Mouse (Mus musculus): ENCODE data around the gene 1110008P14Rik.

GRCm38 (mm10) chr2:32389157-32389556 lies 7.4 kb upstream of the 1110008P14Rik start:
- TF ChIP-seq CTCF (IDR thresholded peaks at IDR 0.05; ENCODE audit: low read depth), result no peak
- no peak for TF ChIP-seq EP300 (optimal IDR thresholded peaks at IDR 0.05)
